ENCODE assay signal across 10 mouse cellular contexts in the genomic region with DNA sequence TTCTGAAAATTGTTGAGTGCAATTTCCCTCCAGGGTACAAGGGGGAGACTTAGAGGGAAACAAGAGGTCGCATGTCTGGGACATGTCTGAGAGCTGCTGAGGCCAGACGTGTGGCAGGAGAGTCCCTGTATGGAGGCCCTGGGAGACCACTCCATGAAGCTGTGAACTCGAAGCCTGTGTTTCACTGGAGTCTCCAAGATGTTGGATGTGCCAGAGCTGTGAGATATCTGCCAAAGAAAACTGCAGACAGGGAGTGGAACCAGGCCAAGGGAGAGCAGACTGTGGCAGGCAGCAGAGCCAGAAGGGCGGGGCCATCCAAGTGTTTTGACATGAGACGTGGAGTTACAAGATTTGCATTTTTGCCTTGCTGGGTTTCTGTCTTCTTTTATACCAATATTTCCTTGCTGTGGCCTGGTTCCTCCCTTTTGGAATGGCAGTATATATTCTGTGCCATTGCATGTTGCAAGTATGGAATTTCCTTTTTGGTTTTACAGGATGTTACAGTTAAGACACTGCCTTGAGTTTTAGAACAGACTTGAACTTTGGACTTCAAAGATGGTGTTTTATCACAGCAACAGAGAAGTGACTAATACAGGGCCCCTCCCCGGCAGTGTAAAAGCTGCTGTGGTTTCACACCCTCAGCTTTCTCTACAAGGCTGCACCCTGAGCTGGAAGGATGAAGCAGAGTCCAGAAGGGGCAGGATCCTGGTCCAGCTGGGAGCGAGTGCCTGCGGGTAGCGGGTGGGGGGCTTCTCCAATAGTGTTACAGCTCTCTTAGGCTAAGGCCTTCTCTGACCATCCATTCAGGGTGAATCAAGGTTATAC.
DNase-seq lines count a peak whose midpoint lies in the region; ATAC-seq and TF ChIP-seq lines count a peak whose summit lies in the region.
"Had no signal": no experiment of that assay in that cellular context is flagged by ENCODE, and none has a peak within 500 bp of the region (broad histone marks: within the 10 kb centered on the region; RNA-seq: fewer than 3 reads in every experiment).

No protein-coding gene starts in this region.

- H3K4me2 ChIP-seq in hindbrain, embryonic 16.5 days (ENCODE audit: low read length): no peak overlapping the region
- no peak overlapping the region for H3K4me2 ChIP-seq in neural tube, embryonic 15.5 days
- H3K4me2 ChIP-seq: neural tube, embryonic 12.5 days had no signal

- 66% methylated on average over 9 of the region's 9 CpGs for WGBS in hindbrain, embryonic 16.5 days
- 79% methylated on average over 9 of the region's 9 CpGs for WGBS in hindbrain, embryonic 10.5 days
- whole genome bisulfite sequencing in heart, adult 2 months: 48% methylated on average over 9 of the region's 9 CpGs
- 78% methylated on average over 9 of the region's 9 CpGs for WGBS in neural tube, embryonic 15.5 days

- no peaks in the 10 kb centered on the region for H3K4me1 ChIP-seq in hindbrain, embryonic 16.5 days (ENCODE audit: control insufficient read depth, insufficient read depth, low read depth, low read length)
- H3K4me1 ChIP-seq in hindbrain, embryonic 10.5 days (replicated peaks): 0 out of 2 replicates have a peak, but pooled peaks cover 4% of the 10 kb centered on the region
- H3K4me1 ChIP-seq in heart, adult 2 months (ENCODE audit: control insufficient read depth, insufficient read depth, low read length): peaks cover 3% of the 10 kb centered on the region
- 0 out of 2 replicates have a peak, but pooled peaks cover 3% of the 10 kb centered on the region for H3K4me1 ChIP-seq in neural tube, embryonic 15.5 days
- H3K4me1 ChIP-seq: neural tube, embryonic 12.5 days had no signal

- H3K4me3 ChIP-seq in hindbrain, embryonic 16.5 days (ENCODE audit: low read length): no peak overlapping the region
- H3K4me3 ChIP-seq in hindbrain, embryonic 10.5 days: no peak overlapping the region
- no peak overlapping the region for H3K4me3 ChIP-seq in heart, adult 2 months
- H3K4me3 ChIP-seq in neural tube, embryonic 15.5 days (replicated peaks): no peak overlapping the region
- H3K4me3 ChIP-seq: neural tube, embryonic 12.5 days had no signal

- no peak overlapping the region for H3K27ac ChIP-seq in hindbrain, embryonic 16.5 days (ENCODE audit: low read depth, low read length)
- no peak overlapping the region for H3K27ac ChIP-seq in hindbrain, embryonic 10.5 days
- no peak overlapping the region for H3K27ac ChIP-seq in heart, adult 2 months
- no peak overlapping the region for H3K27ac ChIP-seq in neural tube, embryonic 15.5 days (replicated peaks)
- H3K27ac ChIP-seq: neural tube, embryonic 12.5 days had no signal

- H3K79me2 ChIP-seq in heart, adult 2 months (replicated peaks; ENCODE audit: control insufficient read depth, insufficient read depth, low read length): no peaks in the 10 kb centered on the region

- H3K9me3 ChIP-seq in hindbrain, embryonic 16.5 days (ENCODE audit: control insufficient read depth, low read length): no peaks in the 10 kb centered on the region
- 0 out of 2 replicates have a peak, but pooled peaks cover 4% of the 10 kb centered on the region for H3K9me3 ChIP-seq in hindbrain, embryonic 10.5 days
- H3K9me3 ChIP-seq in neural tube, embryonic 15.5 days (replicated peaks): no peaks in the 10 kb centered on the region
- H3K9me3 ChIP-seq: neural tube, embryonic 12.5 days had no signal

- H3K27me3 ChIP-seq in hindbrain, embryonic 16.5 days (replicated peaks; ENCODE audit: control insufficient read depth, insufficient read depth, low read length): 0 out of 2 replicates have a peak, but pooled peaks cover 3% of the 10 kb centered on the region
- peaks cover 40% of the 10 kb centered on the region for H3K27me3 ChIP-seq in hindbrain, embryonic 10.5 days (ENCODE audit: insufficient read depth, poor library complexity, severe bottlenecking)
- no peaks in the 10 kb centered on the region for H3K27me3 ChIP-seq in heart, adult 2 months (ENCODE audit: control insufficient read depth, insufficient read depth, low read length)
- H3K27me3 ChIP-seq in neural tube, embryonic 15.5 days (replicated peaks): peaks cover 4% of the 10 kb centered on the region
- H3K27me3 ChIP-seq: neural tube, embryonic 12.5 days had no signal

- no peak for TF ChIP-seq POLR2A in heart, adult 2 months (IDR thresholded peaks at IDR 0.05; ENCODE audit: insufficient read depth, low read depth, low read length)

- no peaks in the 10 kb centered on the region for H3K36me3 ChIP-seq in hindbrain, embryonic 16.5 days (ENCODE audit: control insufficient read depth, insufficient read depth, low read length)
- H3K36me3 ChIP-seq in hindbrain, embryonic 10.5 days: no peaks in the 10 kb centered on the region
- H3K36me3 ChIP-seq in heart, adult 2 months (ENCODE audit: control insufficient read depth, insufficient read depth, low read length): no peaks in the 10 kb centered on the region
- H3K36me3 ChIP-seq in neural tube, embryonic 15.5 days: no peaks in the 10 kb centered on the region
- H3K36me3 ChIP-seq: neural tube, embryonic 12.5 days had no signal

- no peak overlapping the region for H3K9ac ChIP-seq in hindbrain, embryonic 16.5 days (ENCODE audit: low read depth, low read length)
- no peak overlapping the region for H3K9ac ChIP-seq in heart, adult 2 months (ENCODE audit: low read depth, low read length)
- H3K9ac ChIP-seq in neural tube, embryonic 15.5 days (replicated peaks): no peak overlapping the region
- H3K9ac ChIP-seq: neural tube, embryonic 12.5 days had no signal

- DNase-seq in hindbrain, embryonic 10.5 days (ENCODE audit: low spot score): no peak
- DNase-seq in adrenal gland, postnatal 36 days: peak; percentile 69 to 77
- DNase-seq in heart, adult 2 months: peak; percentile 69 to 81
- DNase-seq in kidney, postnatal 10 days: peak; percentile 84
- peak; percentile 81 to 89 for DNase-seq in lung, postnatal 4 days
- DNase-seq in embryo, embryonic 10.5 days (ENCODE audit: low spot score): no peak

- TF ChIP-seq EP300 in heart, adult 2 months (IDR thresholded peaks at IDR 0.05; ENCODE audit: insufficient read depth, low read depth, low read length): no peak

- intact Hi-C loops in heart, adult 2 months (cut with DNase I): loop anchor here (5.0 kb wide), 1 partner anchor 336 kb away; no protein-coding TSS in a partner anchor

- ATAC-seq in hindbrain, embryonic 16.5 days: peak; percentile 60; the same call in 1 of the 2 replicates
- ATAC-seq in neural tube, embryonic 15.5 days (ENCODE audit: low FRiP score): no peak
- ATAC-seq: Patski had no signal

- TF ChIP-seq CTCF in heart, adult 2 months (IDR thresholded peaks at IDR 0.05): no peak

Comparison
In these comparisons a context has a peak if more than half of its experiments do, and no peak if none do; other contexts are left out.
1. DNase-seq: peak in adrenal gland, postnatal 36 days (2 of 2), heart, adult 2 months (2 of 2), kidney, postnatal 10 days (single experiment) and lung, postnatal 4 days (2 of 2); none in hindbrain, embryonic 10.5 days (single experiment) and embryo, embryonic 10.5 days (single experiment).